Mouse (Mus musculus): ENCODE data around the gene Eda2r. TPM values are rescaled to one million over a fixed set of nuclear protein-coding genes. Genes with fewer than 3 reads are reported as not detected.

Eda2r gene
- not detected in 2 replicates for polyA plus RNA-seq (2012)

GRCm38 (mm10) chrX:97377065-97377421 lies at the start of gene Eda2r:
Gene Eda2r (minus strand): TSS chrX:97377216.

